Mouse (Mus musculus): ENCODE results near the gene Vmn1r151.
"Not testable (repeated sequence)": the region's sequence is repeated elsewhere in the genome, so short reads cannot be mapped to it uniquely, and the experiment has no call there.

Vmn1r151 gene

GRCm38 (mm10) chr7:22499578-22499977, at the start of gene Vmn1r151:
TSS of gene Vmn1r151 (minus strand) at chr7:22499678.
- not testable (repeated sequence) for DNase-seq (ENCODE audit: low spot score)

- DNase-seq (ENCODE audit: low spot score), result not testable (repeated sequence)
Measured at GRCm38 (mm10) chr7:22534787-22535186, 35.3 kb upstream of the Vmn1r151 start, which contains the start of gene Gm8677. TSS of gene Gm8677 (minus strand) at chr7:22534887.

GRCm38 (mm10) chr7:22522667-22523066, 23.2 kb upstream of the Vmn1r151 start, which contains the start of gene Vmn1r152:
TSS of gene Vmn1r152 (plus strand) at chr7:22522967.
- DNase-seq (ENCODE audit: low spot score), result not testable (repeated sequence)

- not testable (repeated sequence) for DNase-seq (ENCODE audit: low spot score)
Measured at GRCm38 (mm10) chr7:22463975-22464374, 35.5 kb downstream of the Vmn1r151 start, which contains the start of gene Gm10665. TSS of gene Gm10665 (minus strand) at chr7:22464075.

All from MN1 (cell line).